Mouse (Mus musculus): Measurements from ENCODE around the gene Pogk.

Pogk gene

GRCm38 (mm10) chr1:166409701-166410220 lies at the start of gene Pogk:
Gene Pogk, minus strand, starts transcription at chr1:166409863.
- DNase-seq: peak; percentile 85

GRCm38 (mm10) chr1:166441992-166442391 lies 32.3 kb upstream of the Pogk start:
- DNase-seq: no peak

- DNase-seq: no peak
These were observed 29.8 kb upstream of the Pogk start for GRCm38 (mm10) chr1:166439426-166439825.

GRCm38 (mm10) chr1:166429809-166430431 lies 20.3 kb upstream of the Pogk start:
- DNase-seq: no peak

GRCm38 (mm10) chr1:166429053-166429452 lies 19.4 kb upstream of the Pogk start:
- DNase-seq: no peak

GRCm38 (mm10) chr1:166412266-166412665 lies 2.6 kb upstream of the Pogk start:
- no peak for DNase-seq

- no peak for DNase-seq
These were observed 1.9 kb upstream of the Pogk start for GRCm38 (mm10) chr1:166411541-166411940.

GRCm38 (mm10) chr1:166409177-166409700 lies 424 bp downstream of the Pogk start:
- DNase-seq: peak; percentile 29

GRCm38 (mm10) chr1:166403846-166404245 lies 5.8 kb downstream of the Pogk start:
- no peak for DNase-seq

- no peak for DNase-seq
These were observed 7.7 kb downstream of the Pogk start for GRCm38 (mm10) chr1:166402003-166402402.

- DNase-seq: no peak
These were observed 8.2 kb downstream of the Pogk start for GRCm38 (mm10) chr1:166401455-166401854.

GRCm38 (mm10) chr1:166396381-166396780 lies 13.3 kb downstream of the Pogk start:
- no peak for DNase-seq

GRCm38 (mm10) chr1:166395661-166396060 lies 14.0 kb downstream of the Pogk start:
- no peak for DNase-seq

- DNase-seq: no peak
These were observed 14.9 kb downstream of the Pogk start for GRCm38 (mm10) chr1:166394770-166395169.

- DNase-seq: no peak
These were observed 18.0 kb downstream of the Pogk start for GRCm38 (mm10) chr1:166391671-166392070.

GRCm38 (mm10) chr1:166389406-166390125 lies 20.1 kb downstream of the Pogk start:
- no peak for DNase-seq

- no peak for DNase-seq
These were observed 21.2 kb downstream of the Pogk start for GRCm38 (mm10) chr1:166388511-166388910.

GRCm38 (mm10) chr1:166385431-166385830 lies 24.2 kb downstream of the Pogk start:
- no peak for DNase-seq

- DNase-seq: no peak
These were observed 25.0 kb downstream of the Pogk start for GRCm38 (mm10) chr1:166384614-166385013.

- DNase-seq: no peak
These were observed 27.0 kb downstream of the Pogk start for GRCm38 (mm10) chr1:166382626-166383025.

- no peak for DNase-seq
These were observed 27.8 kb downstream of the Pogk start for GRCm38 (mm10) chr1:166381821-166382220.

- no peak for DNase-seq
These were observed 28.3 kb downstream of the Pogk start for GRCm38 (mm10) chr1:166381336-166381735.

GRCm38 (mm10) chr1:166379630-166380231 lies 29.9 kb downstream of the Pogk start:
- DNase-seq: peak; percentile 52
